Mouse (Mus musculus) lung, embryonic 14.5 days (tissue): ENCODE data around the gene Trmt1. TPM values are rescaled to one million over a fixed set of nuclear protein-coding genes. Genes with fewer than 3 reads are reported as not detected.
"Not testable (repeated sequence)": the region's sequence is repeated elsewhere in the genome, so short reads cannot be mapped to it uniquely, and the experiment has no call there.

ENCODE experiments used
- ATAC-seq: fragments of 200-750 bp; cut with Nextera tagmentation; 2 replicates; pipeline ENCODE4 v1.8.0; 2017; ENCODE audit warnings: mild to moderate bottlenecking, moderate TSS enrichment, moderate library complexity; ENCODE audit not compliant: insufficient read depth
- DNase-seq: peaks from one replicate; pipeline ENCODE4 v3.0.0-alpha.2; 2015
- H3K27ac ChIP-seq: fragments of 300-500 bp; sonication (generic); 2 replicates; pipeline ENCODE4 v1.5.1; 2014; ENCODE audit warnings: low read depth, mild to moderate bottlenecking, moderate library complexity
- H3K27me3 ChIP-seq: fragments of 300-500 bp; sonication (generic); 2 replicates; pipeline ENCODE4 v1.6.1; 2014; ENCODE audit warnings: low read length, control low read depth; ENCODE audit not compliant: insufficient read depth
- H3K36me3 ChIP-seq: fragments of 300-500 bp; sonication (generic); 2 replicates; pipeline ENCODE4 v1.6.1; 2014; ENCODE audit warnings: control low read depth; ENCODE audit not compliant: insufficient read depth
- H3K4me1 ChIP-seq: fragments of 300-500 bp; sonication (generic); 2 replicates; pipeline ENCODE4 v1.6.1; 2014; ENCODE audit warnings: antibody characterized with exemption, control low read depth; ENCODE audit not compliant: insufficient read depth
- H3K4me2 ChIP-seq: fragments of 300-500 bp; sonication (generic); 2 replicates; pipeline ENCODE4 v1.6.1; 2014; ENCODE audit warnings: mild to moderate bottlenecking
- H3K4me3 ChIP-seq: fragments of 300-500 bp; sonication (generic); 2 replicates; pipeline ENCODE4 v1.5.1; 2014; ENCODE audit warnings: low read depth, low read length
- H3K9ac ChIP-seq: fragments of 300-500 bp; sonication (generic); 2 replicates; pipeline ENCODE4 v1.6.1; 2014
- H3K9me3 ChIP-seq: fragments of 300-500 bp; sonication (generic); 2 replicates; pipeline ENCODE4 v1.6.1; 2016; ENCODE audit warnings: low read depth, low read length, control low read depth
- CTCF ChIP-seq: IDR thresholded peaks from 2 replicates; pipeline ENCODE4 v1.5.1; 2016; ENCODE audit warnings: antibody characterized with exemption, low read depth
- whole genome bisulfite sequencing: fragments of 180-500 bp; shearing (Covaris S2); extraction: QIAGEN DNeasy Blood & Tissue Kit; methylation state at CpG from one replicate; pipeline ENCODE4 v1.1.7; 2014; 5-methylcytosine and 5-hydroxymethylcytosine counted together
- polyA plus RNA-seq: library from polyadenylated mRNA; unstranded; fragments of >200 nt; fragmentation: Nextera tagmentation; extraction: Ambion mirVana; gene quantifications from 2 replicates; pipeline ENCODE4 v1.2.1, GENCODE M21; 2014

The Trmt1 gene
- polyA plus RNA-seq, 1 experiment from 2014 or later = 68.6 TPM

GRCm38 (mm10) chr8:84664566-84665384, 21.3 kb upstream of the Trmt1 start:
- Histone ChIP-seq H3K27me3 (no peaks in the 10 kb centered on the region), H3K9ac (peak overlapping the region; percentile 72), H3K36me3 (peaks cover 11% of the 10 kb centered on the region), H3K9me3 (no peaks in the 10 kb centered on the region), H3K4me3 (peak overlapping the region; percentile 86), H3K4me2 (peak overlapping the region; percentile 89), H3K27ac (peak overlapping the region; percentile 87), H3K4me1 (peaks cover 14% of the 10 kb centered on the region)
- TF ChIP-seq CTCF = peak; percentile 61
- under 1% methylated on average over 29 of the region's 29 CpGs for WGBS
- DNase-seq (peak; percentile 88), ATAC-seq (peak; percentile 12; the same call in 1 of the 2 replicates)

GRCm38 (mm10) chr8:84665385-84665893, 20.7 kb upstream of the Trmt1 start:
- DNase-seq = peak; percentile 68
- H3K27ac ChIP-seq = peak overlapping the region; percentile 87
- no peaks in the 10 kb centered on the region for H3K9me3 ChIP-seq
- 0 out of 2 replicates have a peak, but pooled peaks have one; percentile 2 for ATAC-seq
- no peak for TF ChIP-seq CTCF
- H3K9ac ChIP-seq = peak overlapping the region; percentile 72
- WGBS = 1% methylated on average over 14 of the region's 14 CpGs
- peaks cover 10% of the 10 kb centered on the region for H3K4me1 ChIP-seq
- H3K4me3 ChIP-seq = peak overlapping the region; percentile 86
- peaks cover 17% of the 10 kb centered on the region for H3K36me3 ChIP-seq
- no peaks in the 10 kb centered on the region for H3K27me3 ChIP-seq
- peak overlapping the region; percentile 89 for H3K4me2 ChIP-seq

- ATAC-seq (no peak), DNase-seq (no peak)
- TF ChIP-seq CTCF = no peak
- peaks cover 41% of the 10 kb centered on the region for H3K36me3 ChIP-seq
- no peaks in the 10 kb centered on the region for H3K9me3 ChIP-seq
- no peak overlapping the region for H3K27ac ChIP-seq
- no peak overlapping the region for H3K4me3 ChIP-seq
- H3K9ac ChIP-seq = no peak overlapping the region
- H3K27me3 ChIP-seq = no peaks in the 10 kb centered on the region
- 58% methylated on average over 1 of the region's 1 CpGs for WGBS
- no peak overlapping the region for H3K4me2 ChIP-seq
- H3K4me1 ChIP-seq = peaks cover 7% of the 10 kb centered on the region
Measured at GRCm38 (mm10) chr8:84668081-84668480, 18.0 kb upstream of the Trmt1 start.

- DNase-seq (no peak), ATAC-seq (no peak)
- Histone ChIP-seq H3K4me3 (no peak overlapping the region), H3K4me2 (no peak overlapping the region), H3K9me3 (no peaks in the 10 kb centered on the region), H3K4me1 (0 out of 2 replicates have a peak, but pooled peaks cover 3% of the 10 kb centered on the region), H3K27ac (no peak overlapping the region), H3K27me3 (no peaks in the 10 kb centered on the region), H3K36me3 (peaks cover 49% of the 10 kb centered on the region), H3K9ac (no peak overlapping the region)
- TF ChIP-seq CTCF = no peak
- WGBS = 76% methylated on average over 6 of the region's 6 CpGs
Measured at GRCm38 (mm10) chr8:84668731-84669485, 17.2 kb upstream of the Trmt1 start.

GRCm38 (mm10) chr8:84670295-84671006, 15.7 kb upstream of the Trmt1 start:
- ATAC-seq = not testable (repeated sequence)

GRCm38 (mm10) chr8:84677305-84677704, 8.8 kb upstream of the Trmt1 start:
- no peaks in the 10 kb centered on the region for H3K27me3 ChIP-seq
- no peak overlapping the region for H3K4me3 ChIP-seq
- H3K4me1 ChIP-seq = no peaks in the 10 kb centered on the region
- whole genome bisulfite sequencing = 89% methylated on average over 5 of the region's 5 CpGs
- no peak for TF ChIP-seq CTCF
- no peak overlapping the region for H3K4me2 ChIP-seq
- H3K36me3 ChIP-seq = peaks cover 60% of the 10 kb centered on the region
- no peak overlapping the region for H3K27ac ChIP-seq
- H3K9ac ChIP-seq = no peak overlapping the region
- no peaks in the 10 kb centered on the region for H3K9me3 ChIP-seq
- DNase-seq (no peak), ATAC-seq (no peak)

More at GRCm38 (mm10) chr8:84670295-84671006, 15.7 kb upstream of the Trmt1 start:
- H3K4me1 ChIP-seq, H3K9ac ChIP-seq, H3K4me2 ChIP-seq, H3K4me3 ChIP-seq, H3K9me3 ChIP-seq, DNase-seq, H3K27ac ChIP-seq, H3K27me3 ChIP-seq: not testable (repeated sequence)
- 88% methylated on average over 5 of the region's 5 CpGs for WGBS
- peaks cover 63% of the 10 kb centered on the region for H3K36me3 ChIP-seq
